Mouse (Mus musculus) liver, postnatal 0 days (tissue): ENCODE results near the gene Hepacam2.
"Not testable (repeated sequence)": the region's sequence is repeated elsewhere in the genome, so short reads cannot be mapped to it uniquely, and the experiment has no call there.

Experiments used
- CTCF ChIP-seq: sonication (generic); IDR thresholded peaks from 2 replicates; pipeline ENCODE4 v1.5.1; 2016; ENCODE audit warnings: antibody characterized with exemption, low read depth
- EP300 ChIP-seq: IDR thresholded peaks from 2 replicates; pipeline ENCODE4 v1.6.1; 2016; ENCODE audit warnings: antibody characterized with exemption, low read depth, mild to moderate bottlenecking

DNA sequence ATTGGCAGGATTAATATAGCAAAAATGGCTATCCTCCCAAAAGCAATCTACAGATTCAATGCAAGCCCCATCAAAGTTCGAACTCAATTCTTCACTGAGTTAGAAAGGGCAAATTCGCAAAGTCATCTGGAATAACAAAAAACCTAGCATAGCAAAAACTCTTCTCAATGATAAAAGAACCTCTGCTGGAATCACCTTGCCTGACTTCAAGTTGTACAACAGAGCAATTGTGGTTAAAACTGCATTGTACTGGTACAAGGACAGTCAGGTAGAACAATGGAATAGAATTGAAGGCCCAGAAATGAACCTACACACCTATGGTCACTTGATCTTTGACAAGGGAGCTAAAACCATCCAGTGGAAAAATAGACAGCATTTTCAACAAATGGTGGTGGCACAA is 67.1 kb downstream of the Hepacam2 start:
- not testable (repeated sequence) for TF ChIP-seq EP300, CTCF
